Mouse (Mus musculus): ENCODE results near the gene Oprd1.

Oprd1 gene

GRCm38 (mm10) chr4:132137013-132137412 lies 7.3 kb downstream of the Oprd1 start:
- in situ Hi-C loops (cut with MboI; ENCODE audit: low sequenced_read_pairs), result no loop called here

GRCm38 (mm10) chr4:132133920-132134319 lies 10.4 kb downstream of the Oprd1 start:
- in situ Hi-C loops (cut with MboI; ENCODE audit: low sequenced_read_pairs), result no loop called here

- in situ Hi-C loops (cut with MboI; ENCODE audit: low sequenced_read_pairs), result no loop called here
These were observed 10.9 kb downstream of the Oprd1 start for GRCm38 (mm10) chr4:132133381-132133780.

- in situ Hi-C loops (cut with MboI; ENCODE audit: low sequenced_read_pairs), result no loop called here
These were observed 12.0 kb downstream of the Oprd1 start for GRCm38 (mm10) chr4:132132297-132132696.

- in situ Hi-C loops (cut with MboI; ENCODE audit: low sequenced_read_pairs), result no loop called here
These were observed 12.5 kb downstream of the Oprd1 start for GRCm38 (mm10) chr4:132131790-132132189.

GRCm38 (mm10) chr4:132131116-132131515 lies 13.2 kb downstream of the Oprd1 start:
- in situ Hi-C loops (cut with MboI; ENCODE audit: low sequenced_read_pairs), result no loop called here

GRCm38 (mm10) chr4:132130645-132131044 lies 13.6 kb downstream of the Oprd1 start:
- in situ Hi-C loops (cut with MboI; ENCODE audit: low sequenced_read_pairs), result no loop called here

GRCm38 (mm10) chr4:132130134-132130533 lies 14.2 kb downstream of the Oprd1 start:
- in situ Hi-C loops (cut with MboI; ENCODE audit: low sequenced_read_pairs), result no loop called here

- in situ Hi-C loops (cut with MboI; ENCODE audit: low sequenced_read_pairs), result no loop called here
These were observed 15.2 kb downstream of the Oprd1 start for GRCm38 (mm10) chr4:132128997-132129636.

GRCm38 (mm10) chr4:132127091-132127490 lies 17.2 kb downstream of the Oprd1 start:
- in situ Hi-C loops (cut with MboI; ENCODE audit: low sequenced_read_pairs), result no loop called here

GRCm38 (mm10) chr4:132123166-132123565 lies 21.1 kb downstream of the Oprd1 start:
- in situ Hi-C loops (cut with MboI; ENCODE audit: low sequenced_read_pairs), result no loop called here

- in situ Hi-C loops (cut with MboI; ENCODE audit: low sequenced_read_pairs), result no loop called here
These were observed 22.6 kb downstream of the Oprd1 start for GRCm38 (mm10) chr4:132121674-132122073.

GRCm38 (mm10) chr4:132119566-132119965 lies 24.7 kb downstream of the Oprd1 start:
- in situ Hi-C loops (cut with MboI; ENCODE audit: low sequenced_read_pairs), result no loop called here

- in situ Hi-C loops (cut with MboI; ENCODE audit: low sequenced_read_pairs), result no loop called here
These were observed 28.0 kb downstream of the Oprd1 start for GRCm38 (mm10) chr4:132116315-132116714.

GRCm38 (mm10) chr4:132113411-132114095 lies 30.7 kb downstream of the Oprd1 start:
- in situ Hi-C loops (cut with MboI; ENCODE audit: low sequenced_read_pairs), result no loop called here

GRCm38 (mm10) chr4:132111227-132111626 lies 33.1 kb downstream of the Oprd1 start:
- in situ Hi-C loops (cut with MboI; ENCODE audit: low sequenced_read_pairs), result no loop called here

- in situ Hi-C loops (cut with MboI; ENCODE audit: low sequenced_read_pairs), result no loop called here
These were observed 36.1 kb downstream of the Oprd1 start for GRCm38 (mm10) chr4:132108221-132108620.

GRCm38 (mm10) chr4:132101152-132101551 lies 43.1 kb downstream of the Oprd1 start:
- in situ Hi-C loops (cut with MboI; ENCODE audit: low sequenced_read_pairs), result no loop called here

- in situ Hi-C loops (cut with MboI; ENCODE audit: low sequenced_read_pairs), result loop anchor here (10.0 kb wide), 1 partner anchor 75 kb away; no protein-coding TSS in a partner anchor
These were observed 44.7 kb downstream of the Oprd1 start for GRCm38 (mm10) chr4:132099548-132099947.

- in situ Hi-C loops (cut with MboI; ENCODE audit: low sequenced_read_pairs), result loop anchor here (10.0 kb wide), 1 partner anchor 80 kb away; no protein-coding TSS in a partner anchor
These were observed 49.2 kb downstream of the Oprd1 start for GRCm38 (mm10) chr4:132095043-132095442.

- in situ Hi-C loops (cut with MboI; ENCODE audit: low sequenced_read_pairs), result loop anchor here (10.0 kb wide), 1 partner anchor 81 kb away; no protein-coding TSS in a partner anchor
These were observed 50.4 kb downstream of the Oprd1 start for GRCm38 (mm10) chr4:132093928-132094327.

GRCm38 (mm10) chr4:132093136-132093535 lies 51.1 kb downstream of the Oprd1 start:
- in situ Hi-C loops (cut with MboI; ENCODE audit: low sequenced_read_pairs), result loop anchor here (10.0 kb wide), 1 partner anchor 82 kb away; no protein-coding TSS in a partner anchor

Data from CH12F3 (cell line).